Mouse (Mus musculus) CD4-positive helper T cell, adult 2 months (primary cell): ENCODE results near the gene Igsf10.
A peak's percentile ranks its signal among the peaks of the same experiment; 100 is the strongest.
"Not testable (repeated sequence)": the region's sequence is repeated elsewhere in the genome, so short reads cannot be mapped to it uniquely, and the experiment has no call there.

Experiments
- DNase-seq: peaks from one replicate; pipeline ENCODE4 v3.0.0-alpha.2; 2012; ENCODE audit warnings: low read depth, missing footprints, low spot score

Gene Igsf10

GRCm38 (mm10) chr3:59344065-59344905 lies at the start of gene Igsf10:
Gene Igsf10, minus strand, starts transcription at chr3:59344394.
- DNase-seq, result no peak

GRCm38 (mm10) chr3:59385553-59385952 lies 41.4 kb upstream of the Igsf10 start:
- no peak for DNase-seq

GRCm38 (mm10) chr3:59385000-59385399 lies 40.8 kb upstream of the Igsf10 start:
- no peak for DNase-seq

GRCm38 (mm10) chr3:59384321-59384720 lies 40.1 kb upstream of the Igsf10 start:
- DNase-seq, result no peak

GRCm38 (mm10) chr3:59378791-59379190 lies 34.6 kb upstream of the Igsf10 start:
- DNase-seq, result not testable (repeated sequence)

- DNase-seq, result no peak
Measured at GRCm38 (mm10) chr3:59361895-59362294, 17.7 kb upstream of the Igsf10 start.

- no peak for DNase-seq
Measured at GRCm38 (mm10) chr3:59360102-59360501, 15.9 kb upstream of the Igsf10 start.

- DNase-seq, result no peak
Measured at GRCm38 (mm10) chr3:59354156-59354555, 10.0 kb upstream of the Igsf10 start.

GRCm38 (mm10) chr3:59351768-59352167 lies 7.6 kb upstream of the Igsf10 start:
- DNase-seq, result no peak

GRCm38 (mm10) chr3:59343026-59343425 lies 1.2 kb downstream of the Igsf10 start:
- no peak for DNase-seq

GRCm38 (mm10) chr3:59341647-59342427 lies 2.4 kb downstream of the Igsf10 start:
- DNase-seq, result no peak

- DNase-seq, result no peak
Measured at GRCm38 (mm10) chr3:59328526-59328925, 15.7 kb downstream of the Igsf10 start.

- peak; percentile 51 for DNase-seq
Measured at GRCm38 (mm10) chr3:59321278-59321876, 22.8 kb downstream of the Igsf10 start.

GRCm38 (mm10) chr3:59316077-59316476 lies 28.1 kb downstream of the Igsf10 start:
- DNase-seq, result no peak

GRCm38 (mm10) chr3:59312610-59313009 lies 31.6 kb downstream of the Igsf10 start:
- DNase-seq, result no peak

- no peak for DNase-seq
Measured at GRCm38 (mm10) chr3:59305518-59305917, 38.7 kb downstream of the Igsf10 start.

- DNase-seq, result no peak
Measured at GRCm38 (mm10) chr3:59304944-59305343, 39.2 kb downstream of the Igsf10 start.

- no peak for DNase-seq
Measured at GRCm38 (mm10) chr3:59297653-59298052, 46.5 kb downstream of the Igsf10 start.

- DNase-seq, result peak; percentile 45
Measured at GRCm38 (mm10) chr3:59296563-59297130, 47.5 kb downstream of the Igsf10 start.

GRCm38 (mm10) chr3:59295699-59296562 lies 48.3 kb downstream of the Igsf10 start:
- DNase-seq, result peak; percentile 41
